Mouse (Mus musculus): ENCODE measurements around the gene Zswim4.

Gene Zswim4

GRCm38 (mm10) chr8:84223322-84224029 lies 13.4 kb downstream of the Zswim4 start:
- DNase-seq (ENCODE audit: low read depth, low spot score): no peak

- no peak for DNase-seq (ENCODE audit: low read depth, low spot score)
These were observed 14.2 kb downstream of the Zswim4 start for GRCm38 (mm10) chr8:84222566-84223165.

- no peak for DNase-seq (ENCODE audit: low read depth, low spot score)
These were observed 16.8 kb downstream of the Zswim4 start for GRCm38 (mm10) chr8:84220105-84220504.

- no peak for DNase-seq (ENCODE audit: low read depth, low spot score)
These were observed 18.7 kb downstream of the Zswim4 start for GRCm38 (mm10) chr8:84218143-84218542.

- no peak for DNase-seq (ENCODE audit: low read depth, low spot score)
These were observed 19.6 kb downstream of the Zswim4 start for GRCm38 (mm10) chr8:84217206-84217605.

- no peak for DNase-seq (ENCODE audit: low read depth, low spot score)
These were observed 23.6 kb downstream of the Zswim4 start for GRCm38 (mm10) chr8:84213277-84213676.

GRCm38 (mm10) chr8:84211881-84212563 lies 24.8 kb downstream of the Zswim4 start:
- DNase-seq (ENCODE audit: low read depth, low spot score): no peak

- no peak for DNase-seq (ENCODE audit: low read depth, low spot score)
These were observed 25.7 kb downstream of the Zswim4 start for GRCm38 (mm10) chr8:84211202-84211601.

- no peak for DNase-seq (ENCODE audit: low read depth, low spot score)
These were observed 26.6 kb downstream of the Zswim4 start for GRCm38 (mm10) chr8:84210167-84210791.

- DNase-seq (ENCODE audit: low read depth, low spot score): no peak
These were observed 28.2 kb downstream of the Zswim4 start for GRCm38 (mm10) chr8:84208381-84209380.

GRCm38 (mm10) chr8:84207811-84208210 lies 29.0 kb downstream of the Zswim4 start:
- DNase-seq (ENCODE audit: low read depth, low spot score): no peak

GRCm38 (mm10) chr8:84206666-84207065 lies 30.2 kb downstream of the Zswim4 start:
- DNase-seq (ENCODE audit: low read depth, low spot score): no peak

- no peak for DNase-seq (ENCODE audit: low read depth, low spot score)
These were observed 31.8 kb downstream of the Zswim4 start for GRCm38 (mm10) chr8:84205073-84205472.

GRCm38 (mm10) chr8:84203975-84204772 lies 32.7 kb downstream of the Zswim4 start:
- DNase-seq (ENCODE audit: low read depth, low spot score): no peak

GRCm38 (mm10) chr8:84202938-84203917 lies 33.6 kb downstream of the Zswim4 start:
- no peak for DNase-seq (ENCODE audit: low read depth, low spot score)

GRCm38 (mm10) chr8:84202466-84202865 lies 34.4 kb downstream of the Zswim4 start:
- no peak for DNase-seq (ENCODE audit: low read depth, low spot score)

GRCm38 (mm10) chr8:84201545-84202245 lies 35.2 kb downstream of the Zswim4 start:
- no peak for DNase-seq (ENCODE audit: low read depth, low spot score)
